Mouse (Mus musculus) spleen, postnatal 36 days (tissue): Measurements from ENCODE around the gene Gabrb3.
"Not testable (repeated sequence)": the region's sequence is repeated elsewhere in the genome, so short reads cannot be mapped to it uniquely, and the experiment has no call there.

Source experiments
- DNase-seq, 2 experiments: peaks; one replicate each; pipeline ENCODE4 v3.0.0; 2022; ENCODE audit warnings: low spot score in 2 of 2, mixed read lengths in 1 of 2

The Gabrb3 gene

GRCm38 (mm10) chr7:57706092-57706491 is 286.6 kb downstream of the Gabrb3 start:
- no peak for DNase-seq

GRCm38 (mm10) chr7:57706976-57707740 is 287.7 kb downstream of the Gabrb3 start:
- no peak for DNase-seq

GRCm38 (mm10) chr7:57711709-57712108 is 292.2 kb downstream of the Gabrb3 start:
- no peak for DNase-seq

DNA sequence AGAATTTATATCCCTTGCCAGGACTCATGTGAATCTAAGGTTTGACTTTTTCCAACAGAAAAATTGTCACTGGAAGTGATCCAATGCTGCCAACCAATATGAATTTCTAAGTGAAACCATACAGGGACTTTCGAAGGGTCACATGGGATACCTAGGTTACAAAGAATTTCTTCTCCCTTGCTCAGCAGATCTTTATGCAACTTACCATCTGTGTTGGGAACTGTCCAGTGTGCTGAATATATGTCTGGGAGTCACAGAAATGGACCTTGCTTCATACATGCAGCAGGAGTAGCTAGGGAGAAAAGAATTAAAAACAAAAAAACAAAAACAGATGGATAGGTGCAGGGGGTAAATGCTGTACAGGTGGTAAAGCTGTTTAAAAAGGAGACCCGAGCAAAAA is 327.3 kb downstream of the Gabrb3 start:
- no peak for DNase-seq

GRCm38 (mm10) chr7:57760466-57760865 is 341.0 kb downstream of the Gabrb3 start:
- DNase-seq: no peak

- no peak for DNase-seq
Measured at GRCm38 (mm10) chr7:57778754-57779153, 359.3 kb downstream of the Gabrb3 start.

DNA sequence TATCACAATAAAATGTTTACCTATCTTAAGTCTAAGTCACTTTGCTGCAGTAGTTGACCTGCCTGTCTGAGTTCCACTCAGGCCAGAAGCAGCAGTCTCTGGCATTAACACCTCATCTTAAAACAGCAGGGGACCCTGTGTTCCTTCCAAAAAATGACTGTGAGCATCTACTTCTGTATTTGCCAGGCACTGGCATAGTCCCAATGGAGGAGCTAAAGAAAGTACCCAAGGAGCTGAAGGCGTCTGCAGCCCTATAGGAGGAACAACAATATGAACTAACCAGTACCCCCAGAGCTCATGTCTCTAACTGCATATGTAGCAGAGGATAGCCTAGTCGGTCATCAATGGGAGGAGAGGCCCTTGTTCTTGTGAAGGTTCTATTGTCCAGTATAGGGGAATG is 366.6 kb downstream of the Gabrb3 start:
- DNase-seq: not testable (repeated sequence)

DNA sequence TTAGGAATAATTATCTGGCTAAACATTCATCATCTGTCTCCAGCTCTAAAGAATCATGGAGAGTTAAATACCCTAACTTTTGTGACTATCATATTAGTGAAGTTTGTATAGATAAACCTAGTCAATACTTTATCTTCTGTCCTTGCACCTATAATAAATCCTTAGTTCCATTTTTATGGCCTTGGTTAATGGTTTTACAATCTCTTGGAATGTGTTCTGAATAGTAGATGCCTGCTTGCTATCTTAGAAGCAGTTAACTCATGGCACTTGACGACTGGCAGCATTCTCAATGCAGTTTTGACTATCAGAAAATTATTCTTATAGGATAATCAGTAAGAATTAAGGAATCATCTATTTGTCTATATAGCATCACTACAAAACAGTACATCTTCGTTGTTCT is 368.0 kb downstream of the Gabrb3 start:
- DNase-seq: no peak

- no peak for DNase-seq
Measured at GRCm38 (mm10) chr7:57803266-57803665, 383.8 kb downstream of the Gabrb3 start.

GRCm38 (mm10) chr7:57813716-57814115 is 394.2 kb downstream of the Gabrb3 start:
- no peak for DNase-seq

DNA sequence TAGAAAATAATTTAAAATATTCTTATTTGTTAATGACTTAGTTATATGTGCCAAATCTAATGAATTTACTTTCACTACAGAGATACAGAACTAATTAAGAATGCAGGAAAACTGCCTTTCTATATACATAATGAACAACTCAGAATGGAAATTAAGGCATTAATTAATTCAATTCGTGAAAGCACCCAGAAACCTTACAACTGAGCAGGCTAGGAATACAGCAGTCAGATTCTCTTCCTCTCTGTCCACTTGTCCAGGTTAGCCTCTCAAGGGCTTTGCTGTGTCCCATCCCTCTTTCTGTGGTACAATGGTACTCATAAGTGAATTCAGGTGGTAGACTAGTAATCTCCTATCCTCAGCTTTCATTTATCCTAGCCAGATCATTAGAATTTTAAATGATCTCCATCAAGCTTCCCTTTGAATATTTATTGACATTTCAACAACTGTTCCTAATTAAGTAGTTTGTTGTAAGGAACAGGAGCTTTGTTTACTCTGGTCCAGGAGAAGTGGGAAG is 422.9 kb downstream of the Gabrb3 start:
- no peak for DNase-seq

- DNase-seq: no peak
Measured at GRCm38 (mm10) chr7:57867951-57868350, 448.5 kb downstream of the Gabrb3 start.
